Mouse (Mus musculus) heart, postnatal 14 days (tissue): ENCODE measurements around the gene Maml3. TPM values are rescaled to one million over a fixed set of nuclear protein-coding genes. Genes with fewer than 3 reads are reported as not detected.

Experiments
- total RNA-seq, 2 experiments: library from RNA; stranded (reverse); gene quantifications; 2 replicates each; pipeline ENCODE4 v1.2.3; 2021

The Maml3 gene
- total RNA-seq, 2 experiments from 2014 or later: 3.7 to 5.0 TPM

Other genes with a start within 250 kb of the Maml3 start
- 10 to 100 TPM; 13.6 to 15.7 TPM for gene Foxo1, start 163.3 kb upstream of the Maml3 start, total RNA-seq